Mouse (Mus musculus): ENCODE measurements around the gene Hsd17b14. TPM values are rescaled to one million over a fixed set of nuclear protein-coding genes. Genes with fewer than 3 reads are reported as not detected.

Hsd17b14 gene
- total RNA-seq, 2 experiments from 2014 or later = 0.93 to 1.4 TPM

DNA sequence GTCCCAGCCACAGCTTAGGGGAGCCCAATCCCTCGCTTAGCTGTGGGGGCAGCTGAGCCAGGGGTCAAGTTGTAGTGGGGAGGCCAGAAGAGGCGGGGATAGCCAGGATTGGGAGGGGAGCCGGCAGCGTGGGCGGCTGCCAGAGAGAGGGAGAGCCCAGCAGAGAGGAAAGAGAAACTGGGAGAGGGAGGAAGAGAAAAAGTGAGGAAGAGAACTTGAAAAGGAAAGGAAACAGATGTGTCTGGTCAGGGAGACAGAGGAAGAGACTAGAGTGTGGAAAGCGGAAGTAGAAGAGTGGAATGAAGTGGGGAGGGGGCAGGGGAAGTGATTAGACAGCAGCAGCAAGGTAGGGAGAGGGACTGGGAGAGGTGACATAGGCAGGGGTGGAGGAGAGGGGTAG is 25.2 kb upstream of the Hsd17b14 start:
- no peak for DNase-seq

DNA sequence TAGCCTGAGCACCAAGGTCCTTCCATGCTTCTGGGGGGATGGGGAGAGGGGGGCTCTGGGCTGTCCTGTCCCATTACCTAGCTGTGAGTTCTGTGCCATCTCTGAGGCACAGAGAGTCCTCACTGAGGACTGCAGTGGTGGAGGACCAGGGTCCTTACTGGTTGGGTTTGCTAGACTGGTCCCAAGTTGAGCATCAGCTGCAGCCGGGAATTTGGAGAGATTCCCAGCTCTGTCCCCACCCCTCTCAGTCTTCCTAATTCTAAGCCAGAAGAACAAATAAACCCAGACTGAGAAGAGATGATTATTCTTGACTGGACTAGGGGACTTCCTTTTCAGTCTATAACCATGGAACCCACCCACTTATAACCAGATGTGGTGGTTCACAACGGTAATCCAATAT is 24.1 kb upstream of the Hsd17b14 start:
- no peak for DNase-seq

DNA sequence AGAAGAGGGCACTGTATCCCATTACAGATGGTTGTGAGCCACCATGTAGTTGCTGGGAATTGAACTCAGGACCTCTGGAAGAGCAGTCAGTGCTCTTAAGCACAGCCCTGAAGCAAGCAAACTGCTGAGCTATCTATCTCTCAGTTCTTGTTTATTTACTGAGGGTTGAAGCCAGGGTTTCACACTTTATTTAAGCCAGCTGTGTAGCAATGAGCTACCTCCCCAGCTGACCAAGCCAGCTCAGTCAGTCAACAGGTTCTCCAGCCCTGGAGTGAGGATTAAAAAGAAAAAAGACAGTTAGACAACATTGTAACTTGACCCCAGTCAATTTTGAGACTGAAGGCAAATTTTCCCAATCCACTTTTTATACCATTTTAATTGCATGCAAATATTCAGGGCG is 19.0 kb upstream of the Hsd17b14 start:
- DNase-seq = no peak

DNA sequence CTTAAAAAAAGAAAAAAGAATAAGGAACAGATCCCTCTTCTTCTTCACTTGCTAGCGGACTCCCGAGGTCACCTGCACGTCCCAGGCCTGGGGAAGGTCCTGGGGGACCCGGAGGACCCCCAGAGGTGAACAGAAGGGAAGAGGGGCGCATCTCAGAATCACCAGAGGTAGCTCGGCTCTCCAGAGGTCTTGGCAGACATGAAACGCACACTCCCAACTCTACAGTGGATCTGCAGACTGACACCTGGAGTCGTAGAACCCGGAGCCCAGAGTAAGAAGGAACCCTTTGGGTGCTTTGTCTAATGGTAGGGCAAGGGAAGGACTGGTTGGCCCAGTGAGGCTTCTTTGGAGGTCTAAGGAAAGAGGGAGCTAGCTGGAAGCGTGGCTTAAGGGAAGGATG is 17.1 kb upstream of the Hsd17b14 start:
- DNase-seq = no peak

DNA sequence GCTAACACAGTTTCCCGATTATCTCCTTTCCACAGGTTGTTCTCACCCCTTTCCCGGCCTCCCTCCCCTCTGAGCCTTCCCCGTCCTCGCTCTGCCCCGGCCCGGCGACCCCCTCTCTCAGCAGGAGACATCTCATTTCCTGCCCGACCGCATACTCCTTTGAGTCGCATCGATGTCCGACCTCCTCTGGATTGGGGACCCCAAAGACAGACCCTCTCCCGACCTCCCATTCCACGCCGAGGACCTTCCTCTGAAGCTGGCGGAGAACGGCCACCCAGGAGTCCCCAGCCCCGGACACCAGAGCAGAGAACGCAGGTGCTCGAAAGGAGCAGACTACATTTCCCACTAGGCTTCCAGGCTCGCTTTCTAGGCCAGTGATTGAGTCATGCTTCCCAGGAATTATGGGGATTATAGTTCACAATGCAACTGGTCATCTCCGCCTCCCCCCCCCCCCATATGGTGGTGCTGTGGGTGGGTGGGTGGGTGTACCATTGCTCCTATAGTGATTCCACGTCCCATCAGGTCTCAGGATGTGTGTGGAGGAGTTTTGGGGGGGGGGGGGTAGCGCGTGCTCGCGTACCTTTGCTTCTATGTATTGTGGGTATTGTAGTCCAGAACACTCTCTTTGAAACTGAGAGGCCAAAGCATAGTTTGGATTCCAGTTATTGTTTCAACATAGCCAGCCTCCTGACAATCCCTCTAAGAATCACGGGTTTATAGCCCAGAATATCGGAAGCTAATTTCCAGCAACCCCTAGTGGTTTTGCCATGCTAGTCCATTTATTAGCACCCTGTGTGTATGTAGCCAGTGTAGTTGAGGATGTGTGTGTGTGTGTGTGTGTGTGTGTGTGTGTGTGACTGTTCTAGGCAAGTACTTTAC is 16.3 kb upstream of the Hsd17b14 start:
- DNase-seq = peak; percentile 65

DNA sequence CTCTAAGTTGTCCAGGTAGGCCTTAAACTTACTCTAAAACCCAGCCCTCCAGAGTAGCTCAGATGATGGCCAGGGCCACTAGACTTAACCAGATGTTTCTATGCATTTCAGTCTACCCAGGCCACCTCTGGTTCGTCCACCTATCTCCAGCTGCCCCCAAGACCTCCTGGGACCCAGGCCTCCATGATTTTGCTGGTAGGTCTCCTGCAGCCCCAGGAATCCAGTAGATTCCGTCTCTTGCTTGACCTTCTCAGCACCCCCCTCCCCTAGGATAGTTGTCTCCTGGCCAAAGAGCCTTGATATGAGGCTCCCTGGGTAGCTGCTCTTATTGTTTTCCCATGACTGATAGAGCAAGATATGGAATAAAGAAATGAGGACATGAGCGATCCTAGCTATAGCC is 15.6 kb upstream of the Hsd17b14 start:
- DNase-seq = no peak

DNA sequence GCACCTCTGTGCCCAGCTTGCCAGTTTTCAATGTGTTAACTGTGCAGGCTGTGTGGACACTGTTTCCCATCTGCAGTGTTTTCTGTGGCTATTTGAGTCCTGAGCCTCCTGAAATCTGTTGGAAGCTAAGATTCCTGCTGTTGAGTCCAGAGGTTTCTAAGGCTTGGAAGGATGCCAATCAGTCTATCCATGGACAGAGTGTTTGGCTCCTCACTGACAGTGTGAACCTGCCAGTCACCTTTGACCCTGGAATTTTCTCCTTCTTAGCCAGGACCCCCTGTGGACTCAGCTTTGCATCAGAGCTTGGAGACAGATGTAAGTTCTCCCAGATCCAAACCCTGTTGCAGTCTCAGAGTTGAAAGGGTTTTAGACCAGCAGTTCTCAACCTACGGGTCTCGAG is 14.5 kb upstream of the Hsd17b14 start:
- no peak for DNase-seq

DNA sequence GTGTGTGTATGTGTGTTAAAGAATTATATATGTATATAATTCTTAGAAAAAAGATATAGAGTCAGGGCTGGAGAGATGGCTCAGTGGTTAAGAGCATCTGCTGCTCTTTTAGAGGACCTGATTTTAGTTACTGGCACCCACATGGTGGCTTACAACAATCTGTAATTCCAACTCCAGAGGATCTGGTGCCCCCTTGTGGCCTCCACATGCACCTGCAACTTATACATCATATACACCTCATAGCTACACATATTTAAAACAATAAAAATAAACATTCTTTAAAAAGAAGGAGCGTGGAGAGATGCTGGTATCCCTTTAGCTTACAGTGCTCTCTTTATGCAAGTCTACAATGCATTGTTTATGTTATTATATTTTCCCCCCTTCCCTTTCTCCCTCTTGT is 10.2 kb upstream of the Hsd17b14 start:
- no peak for DNase-seq

DNA sequence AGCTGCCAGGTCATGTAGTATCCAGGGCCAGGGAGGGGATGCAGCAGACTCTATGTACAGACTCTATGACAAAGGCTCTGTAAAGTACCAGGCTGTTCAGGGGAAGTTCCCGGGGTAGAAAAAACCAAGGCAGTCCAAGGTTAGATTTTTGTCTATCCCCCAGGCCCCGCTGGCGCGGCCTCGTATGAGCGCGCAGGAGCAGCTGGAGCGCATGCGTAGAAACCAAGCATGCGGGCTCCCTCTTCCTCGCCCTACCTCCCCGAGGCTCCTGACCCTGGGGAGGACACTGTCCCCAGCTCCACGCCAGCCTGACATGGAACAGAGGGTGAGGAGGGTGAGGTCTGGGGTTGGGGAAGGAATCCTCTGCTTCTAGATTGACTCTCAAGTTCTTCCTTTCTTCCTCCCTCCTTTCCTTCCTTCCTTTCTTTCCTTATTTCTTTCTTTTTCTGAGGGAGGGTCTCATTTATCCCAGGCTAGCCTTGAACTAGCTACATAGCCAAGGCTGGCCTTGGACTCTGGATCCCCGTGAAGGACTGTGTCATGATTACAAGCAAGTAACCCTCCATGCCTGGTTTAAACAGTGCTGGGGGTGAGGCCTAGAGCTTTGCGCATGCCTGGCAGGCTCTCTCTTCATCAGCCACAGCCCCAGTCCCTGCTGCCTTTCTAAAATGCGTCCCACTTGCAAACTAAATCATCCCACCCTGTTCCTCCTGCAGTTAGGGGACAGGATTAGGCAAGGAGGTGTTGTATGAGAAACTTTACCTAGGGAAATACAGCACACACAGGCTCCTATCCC is 4.9 kb upstream of the Hsd17b14 start:
- DNase-seq = no peak

DNA sequence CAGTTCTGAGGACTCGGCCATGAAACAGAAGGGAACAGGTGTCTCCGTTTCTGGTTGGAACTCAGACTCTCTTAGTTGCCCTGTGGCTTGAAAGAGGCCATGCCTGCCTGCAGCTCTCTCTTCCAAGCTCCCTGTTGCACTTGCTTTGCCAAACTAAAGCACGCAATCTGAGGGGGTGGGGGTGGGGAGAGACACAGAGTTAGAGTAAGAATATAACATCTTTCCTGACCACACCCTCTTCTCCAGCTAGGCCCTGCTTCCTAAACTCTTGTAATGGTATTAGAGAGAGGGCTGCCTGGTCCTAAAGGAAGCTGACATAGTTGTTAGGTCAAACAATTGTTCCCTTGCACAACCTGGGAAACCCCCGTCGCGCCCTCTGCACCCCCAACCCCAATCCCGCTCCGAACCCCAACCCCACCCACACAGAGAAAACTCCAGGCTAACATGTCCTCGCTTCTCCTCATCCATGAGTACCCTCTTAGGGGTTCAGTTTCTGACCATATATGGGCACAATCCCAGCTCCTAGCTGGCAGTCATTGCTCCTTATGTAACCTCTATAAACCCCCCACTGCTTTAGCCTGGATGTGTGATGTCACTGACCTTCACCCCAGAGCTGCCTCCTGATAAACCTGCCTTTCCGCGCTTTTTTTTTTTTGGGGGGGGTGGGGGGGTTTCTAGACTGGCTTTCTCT is 3.7 kb upstream of the Hsd17b14 start:
- no peak for DNase-seq

DNA sequence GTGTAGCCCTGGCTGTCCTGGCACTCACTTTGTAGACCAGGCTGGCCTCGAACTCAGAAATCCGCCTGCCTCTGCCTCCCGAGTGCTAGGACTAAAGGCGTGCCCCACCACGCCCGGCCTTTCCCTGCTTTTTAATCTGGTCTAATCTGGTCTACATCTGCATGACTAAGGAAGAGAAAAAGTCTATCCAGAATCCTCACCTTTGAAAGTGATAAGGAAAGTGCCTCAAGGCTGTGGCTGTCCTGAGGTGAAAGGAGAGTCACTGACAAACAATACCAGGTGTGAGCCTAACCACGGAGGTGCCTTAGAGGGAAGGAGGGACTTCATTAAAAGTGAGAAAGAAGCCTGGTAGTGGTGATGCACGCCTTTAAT is 3.2 kb upstream of the Hsd17b14 start:
- no peak for DNase-seq

DNA sequence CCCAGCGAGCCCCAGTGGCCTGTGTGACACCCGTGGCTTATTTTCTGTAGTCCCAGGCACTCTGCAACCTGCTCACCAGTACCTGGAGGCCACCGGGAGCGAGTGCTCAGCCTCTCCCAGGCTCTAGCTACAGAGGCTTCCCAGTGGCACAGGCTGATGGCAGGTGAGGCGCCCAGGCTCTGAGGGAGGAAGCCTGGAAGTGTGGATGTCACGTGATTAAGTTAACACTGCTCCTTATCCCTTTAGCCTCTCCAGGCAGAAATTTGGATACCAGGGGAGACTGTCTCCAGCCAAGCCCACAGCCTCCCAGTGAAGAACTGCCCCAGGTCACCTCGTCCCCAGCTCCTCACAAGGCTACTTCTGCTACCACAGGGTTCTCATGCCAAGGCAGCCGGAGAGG is 1.2 kb upstream of the Hsd17b14 start:
- DNase-seq = no peak

DNA sequence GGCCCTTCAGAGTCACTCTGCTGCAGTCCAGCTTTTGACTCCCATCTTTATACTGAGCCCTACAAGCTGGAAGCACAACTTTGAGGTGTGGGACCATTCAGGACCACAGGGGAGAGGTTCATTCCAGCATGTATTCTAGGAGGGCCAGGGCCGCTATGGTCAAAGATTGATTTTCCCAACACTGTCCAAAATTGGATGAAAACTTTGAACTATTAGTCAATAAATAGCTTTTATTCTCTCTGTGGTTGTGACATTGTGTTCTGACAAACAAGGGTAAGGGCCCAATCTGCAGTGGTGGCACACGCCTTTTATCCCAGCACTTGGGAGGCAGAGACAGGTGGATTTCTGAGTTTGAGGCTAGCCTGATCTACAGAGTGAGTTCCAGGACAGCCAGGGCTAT is 703 bp upstream of the Hsd17b14 start:
- DNase-seq = no peak

DNA sequence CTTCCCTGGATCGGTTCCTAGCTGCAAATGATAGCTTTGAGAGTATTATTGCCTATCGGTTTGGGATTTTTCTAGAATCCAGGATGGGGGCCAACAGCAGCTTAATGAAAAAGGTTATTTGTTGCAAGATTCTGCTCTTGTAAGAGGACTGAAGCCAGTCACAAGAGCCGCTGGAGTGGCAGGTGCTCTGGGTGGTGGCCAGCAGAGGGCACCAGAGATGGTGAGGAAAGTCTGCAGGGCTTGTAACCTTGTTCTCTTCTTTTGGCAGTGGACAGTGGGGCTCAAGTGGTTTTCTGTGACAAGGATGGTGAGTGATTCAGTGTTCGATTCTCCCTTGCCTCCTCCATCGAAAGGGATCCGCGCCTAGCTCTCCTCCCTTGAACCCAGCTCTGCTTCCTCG is 1.1 kb downstream of the Hsd17b14 start:
- DNase-seq = peak; percentile 92

DNA sequence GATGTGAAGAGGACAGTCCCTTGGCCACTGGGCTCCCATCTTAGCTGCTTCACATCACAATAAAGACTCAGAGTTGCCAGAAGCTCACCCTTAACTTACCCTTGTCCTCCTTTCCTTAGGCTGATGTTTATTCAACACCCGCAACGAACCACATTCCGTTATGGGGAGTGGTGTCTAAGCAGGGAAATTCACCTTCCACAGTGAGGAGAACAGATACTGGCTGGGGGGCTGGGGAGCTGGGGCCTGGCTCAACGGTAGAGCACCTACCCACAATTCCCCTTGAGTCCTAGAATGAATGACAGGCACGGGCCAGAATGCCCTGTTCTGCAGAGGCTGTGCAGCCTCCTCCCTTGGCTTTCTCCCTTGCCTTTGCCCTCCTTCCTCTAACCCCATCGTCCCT is 4.2 kb downstream of the Hsd17b14 start:
- DNase-seq = no peak

DNA sequence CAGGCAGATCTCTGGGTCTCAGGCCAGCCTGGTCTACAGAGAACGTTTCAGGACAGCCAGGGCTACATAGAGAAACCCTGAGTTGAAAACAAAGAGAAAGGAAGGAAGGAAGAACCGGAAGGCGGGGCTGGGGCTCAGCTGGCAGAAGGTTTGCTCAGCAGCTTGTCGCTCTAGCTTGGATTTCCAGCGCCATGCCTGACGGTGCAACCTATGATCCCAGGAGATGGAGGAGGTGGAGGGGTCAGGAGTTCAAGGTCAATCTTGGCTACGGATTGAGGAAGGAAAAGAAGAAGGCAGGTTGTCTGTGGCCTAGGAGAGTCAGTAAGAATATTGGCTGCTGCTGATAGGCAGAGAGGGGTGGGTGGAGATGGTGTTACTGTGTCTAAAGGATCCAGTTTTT is 5.5 kb downstream of the Hsd17b14 start:
- DNase-seq = no peak

DNA sequence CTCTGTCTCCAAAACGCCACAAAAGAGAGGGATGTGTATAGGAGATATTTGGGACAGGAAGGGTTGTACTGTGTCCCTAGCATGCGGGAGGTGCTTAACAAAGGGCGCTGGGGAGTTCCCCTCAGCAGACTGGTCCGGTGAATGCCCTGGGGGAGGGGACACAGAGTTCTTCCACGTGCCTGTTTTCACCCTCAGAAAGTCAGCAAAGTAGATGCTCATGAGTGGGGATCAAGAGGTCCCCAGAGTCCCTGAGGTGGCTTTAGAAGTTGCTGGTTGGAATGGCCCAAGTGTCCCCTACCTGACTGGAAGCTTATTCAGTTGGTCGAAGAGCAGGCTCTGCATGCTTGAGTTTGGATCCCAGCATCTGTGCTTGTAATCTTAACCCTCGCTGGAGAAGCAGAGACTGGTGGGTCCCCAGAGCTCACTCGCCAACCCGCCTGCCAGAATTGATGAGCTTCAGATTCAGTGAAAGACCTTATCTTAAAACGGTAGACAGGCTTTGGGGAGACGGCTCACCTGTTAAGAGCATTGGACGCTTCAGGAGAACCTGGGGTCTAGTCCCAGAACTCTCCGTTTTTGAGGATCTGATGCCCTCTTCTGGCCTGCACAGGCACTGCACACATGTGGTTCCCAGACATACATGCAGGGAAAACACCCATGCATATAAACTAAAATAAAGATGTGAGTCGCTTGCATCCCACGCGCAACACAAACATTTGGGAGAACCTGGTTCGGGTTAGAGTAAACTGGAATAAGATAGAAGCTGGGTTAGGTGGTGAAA is 6.3 kb downstream of the Hsd17b14 start:
- DNase-seq = peak; percentile 84

DNA sequence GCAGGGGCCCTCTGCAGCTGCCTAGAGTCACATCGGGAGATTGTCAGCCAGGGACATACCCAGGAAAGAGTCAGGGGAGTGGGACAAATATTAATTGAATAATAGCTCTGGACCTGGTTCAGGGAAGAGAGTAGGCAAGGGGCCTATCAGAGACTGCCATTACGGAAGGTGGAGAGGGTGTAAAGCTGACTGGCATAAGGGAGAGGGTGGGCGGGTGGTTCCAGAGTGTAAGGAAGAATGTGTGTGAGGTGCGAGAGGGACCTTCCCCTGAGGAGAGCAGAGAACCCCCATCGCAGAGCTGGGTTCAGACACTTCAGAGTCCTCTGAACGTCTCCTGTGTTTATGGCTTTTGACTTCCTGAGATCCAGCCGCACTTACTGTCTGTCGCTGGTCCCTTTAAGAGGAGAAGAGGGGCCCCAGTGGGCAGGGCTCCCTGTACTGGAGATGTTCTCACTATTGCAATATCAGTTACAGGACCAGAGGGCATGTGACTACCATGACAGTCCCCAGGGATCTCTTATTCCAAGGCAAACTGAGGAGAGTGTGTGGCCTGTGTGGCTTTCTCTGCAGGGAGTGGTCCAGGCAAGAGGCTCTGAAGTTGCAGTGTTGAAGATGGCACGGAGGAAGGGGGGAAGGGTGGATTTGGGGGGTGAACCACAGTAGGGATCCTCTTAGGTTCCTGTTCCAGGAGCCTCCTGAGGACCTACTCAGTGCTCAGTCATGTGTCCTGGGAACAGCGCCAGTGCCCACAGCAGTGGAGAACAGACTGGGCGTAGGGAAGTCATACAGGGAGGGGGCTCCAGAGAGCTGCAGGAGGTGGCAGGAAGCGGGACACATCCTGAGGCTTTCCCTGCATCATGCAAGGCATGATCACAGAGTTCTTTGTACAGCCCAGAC is 7.2 kb downstream of the Hsd17b14 start:
- DNase-seq = no peak

DNA sequence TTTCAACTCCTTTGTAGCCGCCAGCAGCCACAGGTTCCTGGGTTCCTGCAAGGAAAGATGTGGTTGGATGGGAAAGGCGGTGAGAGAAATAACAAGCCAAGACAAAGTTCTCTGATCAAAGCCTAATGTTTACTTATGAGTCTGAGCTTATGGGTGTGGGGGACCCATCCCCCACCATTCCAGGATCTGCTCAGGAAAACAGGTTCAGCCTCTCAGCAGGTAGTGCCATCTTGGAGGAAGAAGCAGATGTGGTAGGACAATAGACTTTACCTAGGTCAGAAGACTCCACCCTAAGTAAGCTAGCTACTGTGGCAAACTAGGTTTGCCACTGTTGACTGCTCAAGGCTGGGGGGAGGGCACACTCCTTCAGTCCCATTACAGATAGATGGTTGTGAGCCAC is 10.1 kb downstream of the Hsd17b14 start:
- no peak for DNase-seq

DNA sequence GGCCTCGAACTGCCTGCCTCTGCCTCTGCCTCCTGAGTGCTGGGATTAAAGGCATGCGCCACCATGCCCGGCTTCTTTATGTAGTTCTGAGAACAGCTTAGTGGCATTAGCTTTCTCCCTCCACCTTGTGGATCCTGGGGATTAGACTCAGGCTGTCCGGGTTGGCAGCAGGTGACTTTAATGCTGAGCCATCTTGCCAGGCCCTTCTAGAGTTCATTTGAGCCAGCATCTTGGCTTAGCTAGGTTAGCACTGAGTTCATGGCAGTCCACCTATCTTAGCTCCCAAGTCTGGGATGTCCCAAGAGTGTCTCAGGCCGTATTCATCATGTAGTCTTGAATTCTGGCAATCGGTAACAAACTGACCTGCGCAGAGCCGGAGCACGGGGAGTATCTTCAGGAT is 10.8 kb downstream of the Hsd17b14 start:
- no peak for DNase-seq

DNA sequence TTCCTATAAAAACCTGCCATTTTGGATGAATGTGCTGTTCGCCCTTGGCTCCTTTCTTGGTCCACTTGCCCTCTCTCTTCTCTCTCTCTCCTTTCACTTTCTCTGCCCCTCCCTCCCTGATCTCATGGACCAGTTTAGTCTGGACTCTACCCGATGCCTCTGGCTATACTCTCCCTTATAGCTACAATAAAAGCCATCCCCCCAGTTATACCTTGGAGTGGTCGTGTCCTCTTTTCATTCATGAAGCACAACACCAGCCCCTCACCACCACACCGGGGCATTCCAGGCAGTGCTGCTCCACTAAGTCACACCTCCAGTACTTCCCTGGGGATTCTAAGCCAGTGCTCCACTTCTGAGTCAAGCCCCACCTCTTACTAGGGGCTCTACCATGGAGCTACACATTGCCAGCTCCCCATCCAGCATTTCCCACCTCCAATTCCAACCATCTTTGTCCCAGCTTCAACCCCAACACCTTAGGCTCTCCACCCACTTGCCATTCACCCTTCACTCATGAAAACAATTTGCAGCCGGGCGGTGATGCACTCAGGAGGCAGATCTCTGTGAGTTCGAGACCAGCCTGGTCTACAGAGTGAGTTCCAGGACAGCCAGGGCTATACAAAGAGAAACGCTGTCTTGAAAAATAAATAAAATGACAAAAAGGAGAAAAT is 12.6 kb downstream of the Hsd17b14 start:
- no peak for DNase-seq
